Mouse (Mus musculus) C2C12 (cell line): ENCODE results near the gene Fras1.

Experiments
- CEBPB ChIP-seq: IDR thresholded peaks from one replicate; pipeline ENCODE4 v1.6.1; 2011; ENCODE audit warnings: low read depth, mild to moderate bottlenecking, control low read depth, moderate library complexity
- CTCF ChIP-seq: IDR thresholded peaks from one replicate; pipeline ENCODE4 v1.5.1; 2011; ENCODE audit not compliant: control insufficient read depth, insufficient read depth, insufficient read length
- FOSL1 ChIP-seq: IDR thresholded peaks from one replicate; pipeline ENCODE4 v1.8.0; 2011; ENCODE audit warnings: mild to moderate bottlenecking, low read length; ENCODE audit not compliant: poor library complexity, insufficient read depth, severe bottlenecking
- MAX ChIP-seq: IDR thresholded peaks from one replicate; pipeline ENCODE4 v1.6.1; 2011; ENCODE audit warnings: mild to moderate bottlenecking, control low read depth
- USF1 ChIP-seq: IDR thresholded peaks from one replicate; pipeline ENCODE4 v1.6.1; 2011; ENCODE audit warnings: low read depth, mild to moderate bottlenecking, control low read depth, moderate library complexity

GRCm38 (mm10) chr5:96375391-96375831, 1.7 kb downstream of the Fras1 start:
- TF ChIP-seq FOSL1 (no peak), CTCF (no peak), MAX (no peak), USF1 (no peak), CEBPB (no peak)
